Mouse (Mus musculus): ENCODE results near the gene Tgfbr3l. TPM values are rescaled to one million over a fixed set of nuclear protein-coding genes. Genes with fewer than 3 reads are reported as not detected.
"Not testable (repeated sequence)": the region's sequence is repeated elsewhere in the genome, so short reads cannot be mapped to it uniquely, and the experiment has no call there.

The Tgfbr3l gene
- polyA plus RNA-seq, 1 experiment from 2014 or later: 4.2 TPM

- Histone ChIP-seq H3K9me3 (no peaks in the 10 kb centered on the region), H3K4me2 (peak overlapping the region; percentile 74), H3K36me3 (peaks cover 29% of the 10 kb centered on the region), H3K27ac (peak overlapping the region; percentile 96), H3K4me1 (peaks cover 27% of the 10 kb centered on the region), H3K27me3 (no peaks in the 10 kb centered on the region), H3K4me3 (peak overlapping the region; percentile 78), H3K9ac (peak overlapping the region; percentile 67)
- WGBS: 11% methylated on average over 19 of the region's 19 CpGs
- no peak for ATAC-seq (ENCODE audit: insufficient number of reproducible peaks, low FRiP score, low TSS enrichment, low read depth)
Observed at GRCm38 (mm10) chr8:4239193-4239890, 8.7 kb upstream of the Tgfbr3l start.

- no peak for ATAC-seq (ENCODE audit: insufficient number of reproducible peaks, low FRiP score, low TSS enrichment, low read depth)
- H3K9ac ChIP-seq: no peak overlapping the region
- peaks cover 68% of the 10 kb centered on the region for H3K36me3 ChIP-seq
Observed at GRCm38 (mm10) chr8:4245061-4245460, 3.0 kb upstream of the Tgfbr3l start.

GRCm38 (mm10) chr8:4245737-4246136 is 2.3 kb upstream of the Tgfbr3l start:
- no peak overlapping the region for H3K4me2 ChIP-seq
- no peaks in the 10 kb centered on the region for H3K9me3 ChIP-seq
- H3K27ac ChIP-seq: no peak overlapping the region
- no peak for ATAC-seq (ENCODE audit: insufficient number of reproducible peaks, low FRiP score, low TSS enrichment, low read depth)
- peaks cover 23% of the 10 kb centered on the region for H3K4me1 ChIP-seq
- WGBS: 95% methylated on average over 12 of the region's 13 CpGs
- H3K27me3 ChIP-seq: no peaks in the 10 kb centered on the region
- H3K9ac ChIP-seq: no peak overlapping the region
- H3K4me3 ChIP-seq: no peak overlapping the region
- H3K36me3 ChIP-seq: peaks cover 71% of the 10 kb centered on the region

More at GRCm38 (mm10) chr8:4245061-4245460, 3.0 kb upstream of the Tgfbr3l start:
- H3K4me3 ChIP-seq: no peak overlapping the region
- no peak overlapping the region for H3K27ac ChIP-seq
- no peaks in the 10 kb centered on the region for H3K27me3 ChIP-seq
- H3K4me1 ChIP-seq: peaks cover 24% of the 10 kb centered on the region
- no peak overlapping the region for H3K4me2 ChIP-seq
- H3K9me3 ChIP-seq: no peaks in the 10 kb centered on the region
- 96% methylated on average over 5 of the region's 5 CpGs for WGBS

GRCm38 (mm10) chr8:4247241-4247640 is 773 bp upstream of the Tgfbr3l start:
- H3K36me3 ChIP-seq: peaks cover 62% of the 10 kb centered on the region
- WGBS: 93% methylated on average over 8 of the region's 8 CpGs
- H3K4me1 ChIP-seq: peaks cover 18% of the 10 kb centered on the region
- H3K4me2 ChIP-seq: no peak overlapping the region
- H3K9ac ChIP-seq: no peak overlapping the region
- no peaks in the 10 kb centered on the region for H3K27me3 ChIP-seq
- no peak for ATAC-seq (ENCODE audit: insufficient number of reproducible peaks, low FRiP score, low TSS enrichment, low read depth)
- H3K9me3 ChIP-seq: no peaks in the 10 kb centered on the region
- no peak overlapping the region for H3K27ac ChIP-seq
- H3K4me3 ChIP-seq: no peak overlapping the region

DNA sequence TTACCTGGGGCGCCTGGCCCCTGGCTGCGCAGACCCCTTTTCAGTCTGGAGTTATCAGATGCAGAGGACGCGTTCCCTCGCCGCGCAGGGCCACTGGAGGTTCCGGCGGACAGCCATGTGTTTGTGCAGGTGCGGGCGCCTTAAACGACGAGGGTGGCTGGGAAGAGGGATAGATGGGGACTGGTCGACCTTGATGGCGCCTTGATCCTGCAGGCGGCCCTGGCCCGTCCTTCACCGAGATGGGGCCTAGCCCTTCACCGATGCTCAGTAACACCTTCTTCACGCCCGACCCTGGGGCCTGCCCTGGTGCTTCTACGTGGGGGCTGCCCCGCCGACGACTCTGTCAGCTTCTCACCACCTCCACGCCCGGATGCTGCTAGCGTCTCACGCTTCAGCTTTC is 1.2 kb downstream of the Tgfbr3l start:
- Histone ChIP-seq H3K9ac (no peak overlapping the region), H3K36me3 (peaks cover 42% of the 10 kb centered on the region), H3K4me2 (no peak overlapping the region), H3K27ac (no peak overlapping the region), H3K4me3 (no peak overlapping the region), H3K9me3 (no peaks in the 10 kb centered on the region), H3K4me1 (peaks cover 31% of the 10 kb centered on the region), H3K27me3 (no peaks in the 10 kb centered on the region)
- WGBS: 22% methylated on average over 29 of the region's 29 CpGs
- ATAC-seq (ENCODE audit: insufficient number of reproducible peaks, low FRiP score, low TSS enrichment, low read depth): no peak

GRCm38 (mm10) chr8:4250306-4250970 is 2.4 kb downstream of the Tgfbr3l start:
- H3K36me3 ChIP-seq: peaks cover 42% of the 10 kb centered on the region
- no peak overlapping the region for H3K4me2 ChIP-seq
- H3K9ac ChIP-seq: no peak overlapping the region
- ATAC-seq (ENCODE audit: insufficient number of reproducible peaks, low FRiP score, low TSS enrichment, low read depth): no peak
- H3K4me3 ChIP-seq: no peak overlapping the region
- H3K9me3 ChIP-seq: no peaks in the 10 kb centered on the region
- H3K4me1 ChIP-seq: peaks cover 33% of the 10 kb centered on the region
- 33% methylated on average over 26 of the region's 26 CpGs for WGBS
- no peaks in the 10 kb centered on the region for H3K27me3 ChIP-seq
- H3K27ac ChIP-seq: no peak overlapping the region

GRCm38 (mm10) chr8:4252116-4252760 is 4.2 kb downstream of the Tgfbr3l start:
- no peak for ATAC-seq (ENCODE audit: insufficient number of reproducible peaks, low FRiP score, low TSS enrichment, low read depth)
- Histone ChIP-seq H3K36me3 (peaks cover 39% of the 10 kb centered on the region), H3K4me2 (peak overlapping the region; percentile 83), H3K27me3 (no peaks in the 10 kb centered on the region), H3K27ac (peak overlapping the region; percentile 96; the same call in 1 of the 2 replicates), H3K9ac (peak overlapping the region; percentile 91; the same call in 1 of the 2 replicates), H3K4me3 (peak overlapping the region; percentile 96), H3K4me1 (peaks cover 39% of the 10 kb centered on the region), H3K9me3 (no peaks in the 10 kb centered on the region)
- WGBS: 42% methylated on average over 8 of the region's 8 CpGs

DNA sequence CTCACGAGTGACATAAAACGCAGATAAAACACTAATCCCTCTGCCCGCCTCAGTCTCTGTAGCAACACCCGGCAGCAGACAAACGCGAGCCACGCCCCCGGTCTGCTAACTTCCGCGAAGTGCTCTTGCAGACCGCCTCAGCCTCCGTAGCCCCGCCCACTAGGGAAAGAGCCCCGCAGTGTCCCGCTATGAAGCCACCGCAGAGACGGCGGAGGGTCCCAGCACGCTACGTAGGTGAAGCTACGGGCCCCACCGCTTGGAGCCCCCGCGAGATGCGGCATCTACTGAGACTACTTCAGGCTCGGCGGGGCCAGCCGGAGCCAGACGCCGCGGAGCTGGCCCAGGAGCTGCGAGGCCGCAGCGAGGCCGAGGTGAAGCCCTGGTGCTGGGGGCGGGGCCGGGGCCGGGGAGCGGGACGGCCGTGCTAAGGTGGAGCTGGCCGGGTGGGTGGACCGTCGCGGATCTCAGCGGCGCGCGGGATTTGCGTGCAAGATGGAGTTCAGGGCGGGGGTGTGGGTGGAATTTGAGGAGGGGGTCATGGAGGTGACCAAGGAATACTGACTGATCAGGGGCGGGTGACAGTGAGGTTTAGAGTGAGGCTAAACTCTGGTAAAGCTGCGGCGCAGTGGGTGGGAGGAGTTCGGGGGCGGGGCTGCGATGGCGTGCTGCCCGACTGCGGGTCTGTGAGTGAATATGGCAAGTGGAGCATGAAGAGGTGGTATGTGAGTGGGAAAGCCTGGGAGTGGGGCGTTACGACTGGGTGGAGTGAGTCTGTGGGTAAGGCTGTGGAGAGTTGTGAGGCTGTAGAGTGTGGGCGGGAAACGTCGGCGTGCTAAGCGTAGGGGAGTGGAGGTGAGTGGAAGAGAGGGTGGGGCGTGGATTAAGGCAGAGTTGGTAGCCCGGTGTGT is 5.2 kb downstream of the Tgfbr3l start, which contains the start of gene Snapc2:
Snapc2 (plus strand) TSS at position 147 of the 908 bp plus-strand sequence.
- under 1% methylated on average over 69 of the region's 69 CpGs for WGBS
- no peaks in the 10 kb centered on the region for H3K9me3 ChIP-seq
- peak; percentile 88 for ATAC-seq (ENCODE audit: insufficient number of reproducible peaks, low FRiP score, low TSS enrichment, low read depth)
- peaks cover 30% of the 10 kb centered on the region for H3K36me3 ChIP-seq
- H3K27me3 ChIP-seq: no peaks in the 10 kb centered on the region
- H3K9ac ChIP-seq: peak within 1 kb of the TSS; percentile 91
- peak within 1 kb of the TSS; percentile 96 for H3K27ac ChIP-seq
- H3K4me1 ChIP-seq: peaks cover 49% of the 10 kb centered on the region
- peak within 1 kb of the TSS; percentile 83 for H3K4me2 ChIP-seq
- H3K4me3 ChIP-seq: peak within 1 kb of the TSS; percentile 96

DNA sequence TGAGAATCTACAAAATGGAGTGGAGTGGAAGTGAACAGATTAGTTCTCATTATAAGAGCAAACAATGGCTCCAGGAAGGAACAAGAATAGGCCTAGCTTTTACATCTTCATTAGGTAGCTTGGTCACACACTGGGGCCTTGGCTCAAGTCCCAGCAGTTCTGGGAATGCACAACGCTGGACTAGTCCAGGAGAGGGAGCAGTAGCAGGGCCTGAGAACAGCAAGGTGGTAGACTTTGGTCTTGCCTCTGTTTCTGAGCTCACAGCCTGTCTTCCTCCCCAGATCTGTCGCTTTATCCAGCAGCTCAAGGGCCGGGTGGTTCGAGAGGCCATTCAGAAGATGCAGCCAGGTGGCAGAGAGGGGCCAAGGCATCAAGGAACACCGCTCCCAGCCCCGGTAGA is 6.0 kb downstream of the Tgfbr3l start:
- 0 out of 2 replicates have a peak overlapping the region, but pooled peaks have one; percentile 91 for H3K9ac ChIP-seq
- no peaks in the 10 kb centered on the region for H3K27me3 ChIP-seq
- WGBS: 61% methylated on average over 6 of the region's 6 CpGs
- H3K4me1 ChIP-seq: peaks cover 48% of the 10 kb centered on the region
- peak overlapping the region; percentile 96; the same call in 1 of the 2 replicates for H3K27ac ChIP-seq
- peaks cover 29% of the 10 kb centered on the region for H3K36me3 ChIP-seq
- no peak for ATAC-seq (ENCODE audit: insufficient number of reproducible peaks, low FRiP score, low TSS enrichment, low read depth)
- no peaks in the 10 kb centered on the region for H3K9me3 ChIP-seq
- H3K4me3 ChIP-seq: peak overlapping the region; percentile 96
- H3K4me2 ChIP-seq: peak overlapping the region; percentile 83

DNA sequence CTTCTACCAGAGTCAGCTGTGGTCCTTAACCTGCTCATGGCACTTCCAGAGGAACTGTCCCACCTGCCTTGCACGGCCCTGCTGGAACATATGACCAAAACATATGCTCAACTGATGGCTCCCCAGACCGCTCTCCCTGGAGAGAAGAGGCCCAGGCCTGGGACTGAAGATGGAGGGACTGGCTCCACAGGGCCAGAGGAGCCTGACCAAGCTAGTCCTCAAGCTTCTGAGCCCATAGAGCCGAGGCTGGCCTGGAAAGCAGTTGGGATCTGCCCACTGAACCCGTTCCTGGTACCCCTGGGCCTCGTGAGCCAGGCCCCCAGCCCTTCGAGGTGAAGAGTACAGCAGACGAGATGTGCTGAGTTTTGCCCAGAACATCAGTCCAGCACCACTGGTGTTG is 7.5 kb downstream of the Tgfbr3l start:
- H3K4me1 ChIP-seq: peaks cover 43% of the 10 kb centered on the region
- ATAC-seq (ENCODE audit: insufficient number of reproducible peaks, low FRiP score, low TSS enrichment, low read depth): not testable (repeated sequence)

GRCm38 (mm10) chr8:4256911-4257310 is 8.9 kb downstream of the Tgfbr3l start:
- H3K9me3 ChIP-seq: no peaks in the 10 kb centered on the region
- H3K27me3 ChIP-seq: no peaks in the 10 kb centered on the region
- peaks cover 40% of the 10 kb centered on the region for H3K4me1 ChIP-seq
- H3K36me3 ChIP-seq: peaks cover 50% of the 10 kb centered on the region
- H3K27ac ChIP-seq: peak overlapping the region; percentile 38; the same call in 1 of the 2 replicates
- no peak overlapping the region for H3K4me3 ChIP-seq
- no peak for ATAC-seq (ENCODE audit: insufficient number of reproducible peaks, low FRiP score, low TSS enrichment, low read depth)
- H3K9ac ChIP-seq: no peak overlapping the region
- no peak overlapping the region for H3K4me2 ChIP-seq
- WGBS: 32% methylated on average over 4 of the region's 4 CpGs

More for the DNA sequence above, 7.5 kb downstream of the Tgfbr3l start:
- WGBS: 86% methylated on average over 7 of the region's 7 CpGs
- H3K4me2 ChIP-seq, H3K9me3 ChIP-seq, H3K4me3 ChIP-seq, H3K9ac ChIP-seq, H3K27me3 ChIP-seq, H3K27ac ChIP-seq: not testable (repeated sequence)
- H3K36me3 ChIP-seq: peaks cover 36% of the 10 kb centered on the region
